Mouse (Mus musculus) mesoderm, embryonic 11.5 days (tissue): ENCODE measurements around the gene Cir1.
A peak's percentile ranks its signal among the peaks of the same experiment; 100 is the strongest.

ENCODE experiments used
- DNase-seq: peaks from one replicate; pipeline ENCODE4 v3.0.0-alpha.2; 2012; ENCODE audit warnings: low read depth, low spot score

Gene Cir1

GRCm38 (mm10) chr2:73312152-73313116, at the start of gene Cir1, which contains the start of gene Scrn3:
Gene Cir1, minus strand, starts transcription at chr2:73312701.
Gene Scrn3, plus strand, starts transcription at chr2:73312601.
- peak; percentile 98 for DNase-seq

- no peak for DNase-seq
These were observed 48.0 kb upstream of the Cir1 start for GRCm38 (mm10) chr2:73360536-73360935.

GRCm38 (mm10) chr2:73359941-73360340, 47.4 kb upstream of the Cir1 start:
- DNase-seq = no peak

- DNase-seq = no peak
These were observed 44.5 kb upstream of the Cir1 start for GRCm38 (mm10) chr2:73357004-73357403.

- DNase-seq = no peak
These were observed 39.5 kb upstream of the Cir1 start for GRCm38 (mm10) chr2:73351927-73352374.

GRCm38 (mm10) chr2:73351496-73351895, 39.0 kb upstream of the Cir1 start:
- DNase-seq = no peak

- DNase-seq = no peak
These were observed 35.7 kb upstream of the Cir1 start for GRCm38 (mm10) chr2:73348221-73348620.

GRCm38 (mm10) chr2:73347766-73348165, 35.3 kb upstream of the Cir1 start:
- DNase-seq = no peak

- no peak for DNase-seq
These were observed 34.6 kb upstream of the Cir1 start for GRCm38 (mm10) chr2:73347136-73347535.

- DNase-seq = no peak
These were observed 34.0 kb upstream of the Cir1 start for GRCm38 (mm10) chr2:73346345-73347086.

GRCm38 (mm10) chr2:73345204-73345603, 32.7 kb upstream of the Cir1 start:
- no peak for DNase-seq

GRCm38 (mm10) chr2:73343701-73344100, 31.2 kb upstream of the Cir1 start:
- DNase-seq = no peak

- no peak for DNase-seq
These were observed 25.9 kb upstream of the Cir1 start for GRCm38 (mm10) chr2:73338415-73338814.

- DNase-seq = no peak
These were observed 23.4 kb upstream of the Cir1 start for GRCm38 (mm10) chr2:73335949-73336348.

- DNase-seq = no peak
These were observed 13.4 kb upstream of the Cir1 start for GRCm38 (mm10) chr2:73325871-73326270.

GRCm38 (mm10) chr2:73322991-73323390, 10.5 kb upstream of the Cir1 start:
- no peak for DNase-seq

GRCm38 (mm10) chr2:73319218-73319617, 6.7 kb upstream of the Cir1 start:
- no peak for DNase-seq

GRCm38 (mm10) chr2:73317426-73317825, 4.9 kb upstream of the Cir1 start:
- no peak for DNase-seq

GRCm38 (mm10) chr2:73314311-73314710, 1.8 kb upstream of the Cir1 start:
- no peak for DNase-seq

- DNase-seq = peak; percentile 9
These were observed 608 bp upstream of the Cir1 start for GRCm38 (mm10) chr2:73313117-73313501.

- no peak for DNase-seq
These were observed 6.5 kb downstream of the Cir1 start for GRCm38 (mm10) chr2:73306006-73306405.

- no peak for DNase-seq
These were observed 8.0 kb downstream of the Cir1 start for GRCm38 (mm10) chr2:73304506-73304905.
